Mouse (Mus musculus): ENCODE results near the gene Llgl2.

- TF ChIP-seq CTCF (IDR thresholded peaks at IDR 0.05; ENCODE audit: borderline replicate concordance, extremely low read depth, insufficient read depth, insufficient read length) = no peak
- TF ChIP-seq POLR2A (IDR thresholded peaks at IDR 0.05; ENCODE audit: borderline replicate concordance, extremely low read depth, insufficient read depth, insufficient read length, poor library complexity, severe bottlenecking) = no peak
These were observed 37.4 kb upstream of the Llgl2 start for GRCm38 (mm10) chr11:115786473-115786872.
